Mouse (Mus musculus): Measurements from ENCODE around the gene Jarid2. TPM values are rescaled to one million over a fixed set of nuclear protein-coding genes. Genes with fewer than 3 reads are reported as not detected.

Gene Jarid2
- polyA plus RNA-seq, 1 experiment from 2014 or later = 54.5 TPM

GRCm38 (mm10) chr13:44876799-44877198 is 147.5 kb downstream of the Jarid2 start:
- Histone ChIP-seq H3K4me2 (replicated peaks) (no peak overlapping the region), H3K27ac (no peak overlapping the region), H3K9ac (replicated peaks) (no peak overlapping the region), H3K4me3 (replicated peaks) (no peak overlapping the region), H3K4me1 (replicated peaks) (peaks cover 45% of the 10 kb centered on the region), H3K27me3 (no peaks in the 10 kb centered on the region), H3K9me3 (no peaks in the 10 kb centered on the region), H3K36me3 (peaks cover 11% of the 10 kb centered on the region)
- no peak for ATAC-seq
- 69% methylated on average over 2 of the region's 2 CpGs for WGBS

GRCm38 (mm10) chr13:44881001-44881400 is 151.7 kb downstream of the Jarid2 start:
- no peak overlapping the region for H3K4me2 ChIP-seq (replicated peaks)
- H3K9me3 ChIP-seq = no peaks in the 10 kb centered on the region
- H3K27ac ChIP-seq = no peak overlapping the region
- WGBS = 92% methylated on average over 4 of the region's 4 CpGs
- H3K9ac ChIP-seq (replicated peaks) = no peak overlapping the region
- H3K4me1 ChIP-seq (replicated peaks) = peaks cover 31% of the 10 kb centered on the region
- H3K36me3 ChIP-seq = no peaks in the 10 kb centered on the region; the same call in 1 of the 2 replicates
- H3K27me3 ChIP-seq = no peaks in the 10 kb centered on the region
- no peak for ATAC-seq
- no peak overlapping the region for H3K4me3 ChIP-seq (replicated peaks)

GRCm38 (mm10) chr13:44886221-44886620 is 156.9 kb downstream of the Jarid2 start:
- Histone ChIP-seq H3K4me1 (replicated peaks) (peaks cover 8% of the 10 kb centered on the region), H3K36me3 (peaks cover 19% of the 10 kb centered on the region), H3K9me3 (no peaks in the 10 kb centered on the region), H3K4me3 (replicated peaks) (no peak overlapping the region), H3K4me2 (replicated peaks) (no peak overlapping the region), H3K27ac (no peak overlapping the region), H3K27me3 (no peaks in the 10 kb centered on the region), H3K9ac (replicated peaks) (no peak overlapping the region)
- no peak for ATAC-seq
- WGBS = 92% methylated on average over 2 of the region's 2 CpGs

- Histone ChIP-seq H3K4me3 (replicated peaks) (no peak overlapping the region), H3K4me1 (replicated peaks) (peaks cover 13% of the 10 kb centered on the region), H3K27me3 (no peaks in the 10 kb centered on the region), H3K9me3 (no peaks in the 10 kb centered on the region), H3K36me3 (peaks cover 25% of the 10 kb centered on the region), H3K4me2 (replicated peaks) (no peak overlapping the region), H3K27ac (no peak overlapping the region), H3K9ac (replicated peaks) (no peak overlapping the region)
- no peak for ATAC-seq
- 57% methylated on average over 2 of the region's 2 CpGs for WGBS
Observed at GRCm38 (mm10) chr13:44890612-44891011, 161.3 kb downstream of the Jarid2 start.

- Histone ChIP-seq H3K27me3 (no peaks in the 10 kb centered on the region), H3K27ac (no peak overlapping the region), H3K4me3 (replicated peaks) (no peak overlapping the region), H3K4me1 (replicated peaks) (peaks cover 13% of the 10 kb centered on the region), H3K9me3 (no peaks in the 10 kb centered on the region), H3K36me3 (peaks cover 30% of the 10 kb centered on the region), H3K9ac (replicated peaks) (no peak overlapping the region), H3K4me2 (replicated peaks) (no peak overlapping the region)
- ATAC-seq = no peak
- 69% methylated on average over 5 of the region's 5 CpGs for WGBS
Observed at GRCm38 (mm10) chr13:44891813-44892730, 162.8 kb downstream of the Jarid2 start.

GRCm38 (mm10) chr13:44896211-44896610 is 166.9 kb downstream of the Jarid2 start:
- Histone ChIP-seq H3K9me3 (no peaks in the 10 kb centered on the region), H3K4me3 (replicated peaks) (no peak overlapping the region), H3K36me3 (peaks cover 46% of the 10 kb centered on the region), H3K4me1 (replicated peaks) (peaks cover 4% of the 10 kb centered on the region), H3K27ac (no peak overlapping the region), H3K4me2 (replicated peaks) (no peak overlapping the region), H3K9ac (replicated peaks) (no peak overlapping the region), H3K27me3 (no peaks in the 10 kb centered on the region)
- ATAC-seq = no peak
- WGBS = 96% methylated on average over 12 of the region's 12 CpGs

GRCm38 (mm10) chr13:44902299-44902698 is 173.0 kb downstream of the Jarid2 start:
- H3K36me3 ChIP-seq = peaks cover 76% of the 10 kb centered on the region
- no peaks in the 10 kb centered on the region for H3K27me3 ChIP-seq
- ATAC-seq = no peak
- WGBS = 97% methylated on average over 6 of the region's 6 CpGs
- no peak overlapping the region for H3K4me3 ChIP-seq (replicated peaks)
- no peaks in the 10 kb centered on the region for H3K4me1 ChIP-seq (replicated peaks)
- H3K4me2 ChIP-seq (replicated peaks) = no peak overlapping the region
- H3K27ac ChIP-seq = no peak overlapping the region
- no peaks in the 10 kb centered on the region for H3K9me3 ChIP-seq
- H3K9ac ChIP-seq (replicated peaks) = no peak overlapping the region

GRCm38 (mm10) chr13:44903416-44903815 is 174.1 kb downstream of the Jarid2 start:
- Histone ChIP-seq H3K4me1 (replicated peaks) (0 out of 2 replicates have a peak, but pooled peaks cover 3% of the 10 kb centered on the region), H3K27me3 (no peaks in the 10 kb centered on the region), H3K9me3 (no peaks in the 10 kb centered on the region), H3K9ac (replicated peaks) (no peak overlapping the region), H3K4me2 (replicated peaks) (no peak overlapping the region), H3K36me3 (peaks cover 75% of the 10 kb centered on the region), H3K4me3 (replicated peaks) (no peak overlapping the region), H3K27ac (no peak overlapping the region)
- no peak for ATAC-seq

GRCm38 (mm10) chr13:44904271-44904670 is 175.0 kb downstream of the Jarid2 start:
- 0 out of 2 replicates have a peak, but pooled peaks cover 9% of the 10 kb centered on the region for H3K4me1 ChIP-seq (replicated peaks)
- no peaks in the 10 kb centered on the region for H3K9me3 ChIP-seq
- WGBS = 81% methylated on average over 1 of the region's 1 CpGs
- ATAC-seq = no peak
- H3K27me3 ChIP-seq = no peaks in the 10 kb centered on the region
- H3K4me3 ChIP-seq (replicated peaks) = no peak overlapping the region
- peaks cover 74% of the 10 kb centered on the region for H3K36me3 ChIP-seq
- H3K27ac ChIP-seq = no peak overlapping the region
- H3K9ac ChIP-seq (replicated peaks) = no peak overlapping the region
- no peak overlapping the region for H3K4me2 ChIP-seq (replicated peaks)

GRCm38 (mm10) chr13:44906141-44906540 is 176.9 kb downstream of the Jarid2 start:
- 93% methylated on average over 11 of the region's 11 CpGs for WGBS
- Histone ChIP-seq H3K4me2 (replicated peaks) (no peak overlapping the region), H3K27me3 (no peaks in the 10 kb centered on the region), H3K36me3 (peaks cover 82% of the 10 kb centered on the region), H3K4me3 (replicated peaks) (no peak overlapping the region), H3K4me1 (replicated peaks) (0 out of 2 replicates have a peak, but pooled peaks cover 9% of the 10 kb centered on the region), H3K9ac (replicated peaks) (no peak overlapping the region), H3K27ac (no peak overlapping the region), H3K9me3 (no peaks in the 10 kb centered on the region)
- no peak for ATAC-seq

GRCm38 (mm10) chr13:44907702-44908101 is 178.4 kb downstream of the Jarid2 start:
- Histone ChIP-seq H3K9me3 (no peaks in the 10 kb centered on the region), H3K27me3 (no peaks in the 10 kb centered on the region), H3K9ac (replicated peaks) (no peak overlapping the region), H3K36me3 (peaks cover 83% of the 10 kb centered on the region), H3K27ac (peak overlapping the region; percentile 58; the same call in 1 of the 2 replicates), H3K4me1 (replicated peaks) (0 out of 2 replicates have a peak, but pooled peaks cover 9% of the 10 kb centered on the region), H3K4me2 (replicated peaks) (no peak overlapping the region), H3K4me3 (replicated peaks) (no peak overlapping the region)
- WGBS = 40% methylated on average over 6 of the region's 6 CpGs
- ATAC-seq = peak; percentile 93

GRCm38 (mm10) chr13:44908790-44909189 is 179.5 kb downstream of the Jarid2 start:
- Histone ChIP-seq H3K9ac (replicated peaks) (no peak overlapping the region), H3K27me3 (no peaks in the 10 kb centered on the region), H3K4me3 (replicated peaks) (no peak overlapping the region), H3K27ac (no peak overlapping the region), H3K4me1 (replicated peaks) (0 out of 2 replicates have a peak, but pooled peaks cover 9% of the 10 kb centered on the region), H3K9me3 (no peaks in the 10 kb centered on the region), H3K4me2 (replicated peaks) (no peak overlapping the region), H3K36me3 (peaks cover 85% of the 10 kb centered on the region)
- no peak for ATAC-seq
- WGBS = 4% methylated on average over 1 of the region's 1 CpGs
